8 mouse cellular contexts compared by ENCODE assay signal in genomic region chr6:48086471-48086878, GRCm38 (mm10). TPM values are rescaled to one million over a fixed set of nuclear protein-coding genes. Genes with fewer than 3 reads are reported as not detected.
DNase-seq lines count a peak whose midpoint lies in the region; ATAC-seq lines count a peak whose summit lies in the region.

Zfp746 (minus strand) TSS chr6:48086593.

- peak; percentile 92 for ATAC-seq in erythroid progenitor cell, adult 5-6 weeks (replicated peaks; ENCODE audit: low FRiP score, poor library complexity, severe bottlenecking)
- peak; percentile 84 for ATAC-seq in heart, embryonic 13.5 days (ENCODE audit: extremely low read depth, insufficient number of reproducible peaks, low FRiP score, low TSS enrichment)
- peak; percentile 92 for ATAC-seq in liver, embryonic 12.5 days
- ATAC-seq in stomach, embryonic 15.5 days (ENCODE audit: insufficient read depth, low FRiP score, low read depth): peak; percentile 93

- peaks cover 31% of the 10 kb centered on the region for H3K36me3 ChIP-seq in heart, embryonic 13.5 days
- peaks cover 21% of the 10 kb centered on the region for H3K36me3 ChIP-seq in liver, embryonic 12.5 days
- H3K36me3 ChIP-seq in stomach, embryonic 15.5 days: peaks cover 21% of the 10 kb centered on the region

- peak; percentile 93 for DNase-seq in CD4-positive helper T cell, adult 2 months (ENCODE audit: low read depth, low spot score)
- peak; percentile 58 for DNase-seq in brain, embryonic 18.5 days (ENCODE audit: low read depth, low spot score)
- DNase-seq in kidney, postnatal 10 days: peak; percentile 97
- peak; percentile 92 to 93 for DNase-seq in natural killer cell, adult 2 months (ENCODE audit: low spot score in 2 of 2)

- H3K27ac ChIP-seq in heart, embryonic 13.5 days (replicated peaks): peak within 1 kb of the TSS; percentile 74
- peak within 1 kb of the TSS; percentile 90 for H3K27ac ChIP-seq in liver, embryonic 12.5 days
- peak within 1 kb of the TSS; percentile 92 for H3K27ac ChIP-seq in stomach, embryonic 15.5 days

- peaks cover 12% of the 10 kb centered on the region for H3K27me3 ChIP-seq in heart, embryonic 13.5 days (replicated peaks)
- no peaks in the 10 kb centered on the region for H3K27me3 ChIP-seq in liver, embryonic 12.5 days (replicated peaks)
- no peaks in the 10 kb centered on the region for H3K27me3 ChIP-seq in stomach, embryonic 15.5 days (replicated peaks)

- WGBS in heart, embryonic 13.5 days: under 1% methylated on average over 53 of the region's 53 CpGs
- under 1% methylated on average over 43 of the region's 53 CpGs for WGBS in liver, embryonic 12.5 days (ENCODE audit: insufficient replicate concordance)
- WGBS in stomach, embryonic 15.5 days: under 1% methylated on average over 53 of the region's 53 CpGs

- peak within 1 kb of the TSS; percentile 72 for H3K4me2 ChIP-seq in heart, embryonic 13.5 days
- H3K4me2 ChIP-seq in liver, embryonic 12.5 days: peak within 1 kb of the TSS; percentile 92
- peak within 1 kb of the TSS; percentile 78 for H3K4me2 ChIP-seq in stomach, embryonic 15.5 days

- peak within 1 kb of the TSS; percentile 96 for H3K9ac ChIP-seq in heart, embryonic 13.5 days
- H3K9ac ChIP-seq in liver, embryonic 12.5 days: peak within 1 kb of the TSS; percentile 96
- peak within 1 kb of the TSS; percentile 95 for H3K9ac ChIP-seq in stomach, embryonic 15.5 days

- H3K9me3 ChIP-seq in heart, embryonic 13.5 days: no peaks in the 10 kb centered on the region
- no peaks in the 10 kb centered on the region for H3K9me3 ChIP-seq in liver, embryonic 12.5 days (replicated peaks)
- no peaks in the 10 kb centered on the region for H3K9me3 ChIP-seq in stomach, embryonic 15.5 days

- peak within 1 kb of the TSS; percentile 79 for H3K4me3 ChIP-seq in heart, embryonic 13.5 days
- peak within 1 kb of the TSS; percentile 87 for H3K4me3 ChIP-seq in liver, embryonic 12.5 days
- peak within 1 kb of the TSS; percentile 77 for H3K4me3 ChIP-seq in stomach, embryonic 15.5 days (replicated peaks)

- H3K4me1 ChIP-seq in heart, embryonic 13.5 days: peaks cover 11% of the 10 kb centered on the region
- peaks cover 25% of the 10 kb centered on the region for H3K4me1 ChIP-seq in liver, embryonic 12.5 days
- H3K4me1 ChIP-seq in stomach, embryonic 15.5 days: peaks cover 9% of the 10 kb centered on the region

RNA-seq across cellular contexts. Expression of gene Zfp746, which starts in this region (rescaled TPM):
- total RNA-seq in erythroid progenitor cell, adult 5-6 weeks (2015; ENCODE audit: low replicate concordance): 6.7 and 14.4 TPM in 2 replicates
- 4.4 and 9.1 TPM in 2 replicates for total RNA-seq in erythroid progenitor cell, adult 5-6 weeks (2017; ENCODE audit: low replicate concordance)
- 8.2 and 8.3 TPM in 2 replicates for polyA plus RNA-seq in heart, embryonic 13.5 days (2015; fragmentation: Nextera tagmentation; extraction: Ambion mirVana)
- 10.4 and 10.5 TPM in 2 replicates for polyA plus RNA-seq in liver, embryonic 12.5 days (2016; fragmentation: Nextera tagmentation; extraction: Ambion mirVana)
- polyA plus RNA-seq in stomach, embryonic 15.5 days (2015; fragmentation: Nextera tagmentation; extraction: Ambion mirVana): 17.0 and 17.1 TPM in 2 replicates

Comparison
In these comparisons a context has a peak if more than half of its experiments do, and no peak if none do; other contexts are left out.
1. Peak in every context shown above with its lines: DNase-seq, ATAC-seq, H3K4me3 ChIP-seq and H3K27ac ChIP-seq.